13 mouse cellular contexts compared by ENCODE assay signal in the genomic region with DNA sequence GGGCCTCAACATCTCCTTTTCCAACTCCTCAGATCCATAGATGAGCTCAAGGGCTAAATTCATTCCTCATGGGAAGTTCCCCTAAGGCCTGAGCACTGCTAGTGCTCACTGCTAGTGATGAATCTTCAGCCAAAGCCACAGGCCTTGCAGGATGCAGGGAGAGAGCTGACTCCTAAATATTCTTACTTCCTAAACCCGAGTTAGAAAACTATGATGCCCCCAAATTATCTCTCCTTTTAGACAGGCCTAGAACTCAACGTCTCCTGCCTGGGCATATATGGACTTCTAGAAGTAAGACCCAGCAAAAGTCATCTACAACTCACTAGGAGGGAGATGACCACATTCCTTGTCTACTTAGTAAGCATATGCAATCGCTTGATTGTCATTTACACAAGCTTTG. TPM values are rescaled to one million over a fixed set of nuclear protein-coding genes. Genes with fewer than 3 reads are reported as not detected.
A peak's percentile ranks its signal among the peaks of the same experiment; 100 is the strongest.
DNase-seq lines count a peak whose midpoint lies in the region; ATAC-seq and TF ChIP-seq lines count a peak whose summit lies in the region.
"Had no signal": no experiment of that assay in that cellular context is flagged by ENCODE, and none has a peak within 500 bp of the region (broad histone marks: within the 10 kb centered on the region; RNA-seq: fewer than 3 reads in every experiment).

No protein-coding gene starts in this region.

- ATAC-seq in kidney, embryonic 15.5 days (replicated peaks; ENCODE audit: low FRiP score), result no peak
- no peak for ATAC-seq in liver, embryonic 14.5 days (ENCODE audit: insufficient read depth)
- ATAC-seq in forebrain, embryonic 12.5 days (ENCODE audit: low FRiP score), result no peak

- H3K4me2 ChIP-seq in kidney, embryonic 15.5 days, result peak overlapping the region; percentile 91
- peak overlapping the region; percentile 77; the same call in 1 of the 2 replicates for H3K4me2 ChIP-seq in liver, embryonic 14.5 days (ENCODE audit: low read depth)
- H3K4me2 ChIP-seq in forebrain, embryonic 12.5 days, result no peak overlapping the region
- H3K4me2 ChIP-seq: neural tube, embryonic 12.5 days had no signal

- H3K36me3 ChIP-seq in kidney, embryonic 15.5 days, result no peaks in the 10 kb centered on the region
- H3K36me3 ChIP-seq in C2C12 (ENCODE audit: control insufficient read depth, insufficient read depth), result peaks cover 9% of the 10 kb centered on the region
- no peaks in the 10 kb centered on the region for H3K36me3 ChIP-seq in liver, embryonic 14.5 days (replicated peaks; ENCODE audit: control insufficient read depth, insufficient read depth, low read depth)
- H3K36me3 ChIP-seq in forebrain, embryonic 12.5 days (replicated peaks), result no peaks in the 10 kb centered on the region
- H3K36me3 ChIP-seq: hindbrain, embryonic 10.5 days; midbrain, embryonic 10.5 days; neural tube, embryonic 12.5 days had no signal

- 42% methylated on average over 3 of the region's 3 CpGs for WGBS in kidney, embryonic 15.5 days
- 23% methylated on average over 3 of the region's 3 CpGs for WGBS in liver, embryonic 14.5 days (ENCODE audit: insufficient replicate concordance)
- 45% methylated on average over 3 of the region's 3 CpGs for WGBS in forebrain, embryonic 12.5 days

- TF ChIP-seq EP300 in liver, embryonic 14.5 days (IDR thresholded peaks at IDR 0.05; ENCODE audit: low read depth), result no peak

- peaks cover 47% of the 10 kb centered on the region for H3K79me2 ChIP-seq in C2C12 (ENCODE audit: control insufficient read depth, insufficient read depth)

- no peak overlapping the region for H3K9ac ChIP-seq in kidney, embryonic 15.5 days
- no peak overlapping the region for H3K9ac ChIP-seq in liver, embryonic 14.5 days (replicated peaks)
- no peak overlapping the region for H3K9ac ChIP-seq in forebrain, embryonic 12.5 days
- H3K9ac ChIP-seq: neural tube, embryonic 12.5 days had no signal

- no peak for TF ChIP-seq CTCF in C2C12 (IDR thresholded peaks at IDR 0.05; ENCODE audit: control insufficient read depth, insufficient read depth, insufficient read length)
- no peak for TF ChIP-seq CTCF in liver, embryonic 14.5 days (IDR thresholded peaks at IDR 0.05; ENCODE audit: low read depth)

- DNase-seq in kidney, postnatal 25 days, result no peak
- peak; percentile 24 for DNase-seq in adipocyte (ENCODE audit: low spot score)
- no peak for DNase-seq in liver, embryonic 14.5 days (ENCODE audit: low read depth in 3 of 3, low spot score in 3 of 3)
- DNase-seq in testis, postnatal 10 days (ENCODE audit: low spot score), result no peak
- DNase-seq: adrenal gland, postnatal 14 days; cerebellum, adult 18-20 months; right cerebral cortex, postnatal 25 days had no signal

- H3K27me3 ChIP-seq in kidney, embryonic 15.5 days, result no peaks in the 10 kb centered on the region
- no peaks in the 10 kb centered on the region for H3K27me3 ChIP-seq in C2C12 (ENCODE audit: control insufficient read depth, insufficient read depth, insufficient read length)
- H3K27me3 ChIP-seq in liver, embryonic 14.5 days (ENCODE audit: control insufficient read depth, insufficient read depth, low read length), result no peaks in the 10 kb centered on the region
- H3K27me3 ChIP-seq in forebrain, embryonic 12.5 days, result no peaks in the 10 kb centered on the region
- H3K27me3 ChIP-seq: neural tube, embryonic 12.5 days had no signal

- no peaks in the 10 kb centered on the region for H3K9me3 ChIP-seq in kidney, embryonic 15.5 days (replicated peaks)
- no peaks in the 10 kb centered on the region for H3K9me3 ChIP-seq in liver, embryonic 14.5 days (ENCODE audit: control insufficient read depth, low read length)
- H3K9me3 ChIP-seq in forebrain, embryonic 12.5 days, result no peaks in the 10 kb centered on the region
- H3K9me3 ChIP-seq: hindbrain, embryonic 10.5 days; midbrain, embryonic 10.5 days; neural tube, embryonic 12.5 days had no signal

- H3K79me3 ChIP-seq in C2C12 (ENCODE audit: low read depth), result peaks cover 31% of the 10 kb centered on the region

- H3K4me3 ChIP-seq in kidney, embryonic 15.5 days (replicated peaks), result peak overlapping the region; percentile 3; the same call in 1 of the 2 replicates
- peak overlapping the region; percentile 26 for H3K4me3 ChIP-seq in C2C12 (ENCODE audit: insufficient read depth, poor library complexity, severe bottlenecking)
- no peak overlapping the region for H3K4me3 ChIP-seq in liver, embryonic 14.5 days (ENCODE audit: insufficient read depth in 1 of 2, low read depth in 2 of 2, low read length in 2 of 2)
- H3K4me3 ChIP-seq in forebrain, embryonic 12.5 days (replicated peaks), result no peak overlapping the region
- H3K4me3 ChIP-seq: hindbrain, embryonic 10.5 days; midbrain, embryonic 10.5 days; neural tube, embryonic 12.5 days had no signal

- peaks cover 19% of the 10 kb centered on the region; the same call in 1 of the 2 replicates for H3K4me1 ChIP-seq in kidney, embryonic 15.5 days
- peaks cover 0 to 5% of the 10 kb centered on the region in 2 experiments; a peak in 2 of 4 replicates for H3K4me1 ChIP-seq in liver, embryonic 14.5 days (replicated peaks; ENCODE audit: control insufficient read depth in 2 of 2, insufficient read depth in 2 of 2, low read length in 1 of 2)
- peaks cover 3% of the 10 kb centered on the region; the same call in 1 of the 2 replicates for H3K4me1 ChIP-seq in forebrain, embryonic 12.5 days
- H3K4me1 ChIP-seq: neural tube, embryonic 12.5 days had no signal

- no peak overlapping the region for H3K27ac ChIP-seq in kidney, embryonic 15.5 days
- H3K27ac ChIP-seq in liver, embryonic 14.5 days, result no peak overlapping the region
- no peak overlapping the region for H3K27ac ChIP-seq in forebrain, embryonic 12.5 days
- H3K27ac ChIP-seq: hindbrain, embryonic 10.5 days; midbrain, embryonic 10.5 days; neural tube, embryonic 12.5 days had no signal

- no peak overlapping the region for H3ac ChIP-seq in C2C12 (ENCODE audit: control insufficient read depth, insufficient read length, low read depth)

TF ChIP-seq in C2C12, 6 proteins besides CTCF, POLR2A, EP300 and RAD21:
- no peak for TF ChIP-seq FOSL1 (IDR thresholded peaks at IDR 0.05; ENCODE audit: insufficient read depth, low read length, poor library complexity, severe bottlenecking)
- no peak for TF ChIP-seq MAX (IDR thresholded peaks at IDR 0.05)
- TF ChIP-seq USF1 (IDR thresholded peaks at IDR 0.05; ENCODE audit: low read depth), result no peak
- no peak for TF ChIP-seq MYOG (IDR thresholded peaks at IDR 0.05; ENCODE audit: control insufficient read depth, extremely low read depth, insufficient read length)

RNA-seq across cellular contexts. Expression of a gene that starts 2.6 kb away (rescaled TPM):
- polyA plus RNA-seq in kidney, embryonic 15.5 days (2015; fragmentation: Nextera tagmentation; extraction: Ambion mirVana), result 1.5 and 1.8 TPM in 2 replicates
- 2.2 TPM for polyA plus RNA-seq in C2C12 (2012; fragmentation: generic; extraction: Trizol)
- polyA plus RNA-seq in liver, embryonic 14.5 days (2012; rRNA removed), result 0.28 and 0.55 TPM in 2 replicates
- polyA plus RNA-seq in liver, embryonic 14.5 days (2014; fragmentation: Nextera tagmentation; extraction: Ambion mirVana), result 0.08 and 0.48 TPM in 2 replicates
- 0.73 and 0.88 TPM in 2 replicates for polyA plus RNA-seq in forebrain, embryonic 12.5 days (2016; fragmentation: Nextera tagmentation; extraction: Ambion mirVana)

RNA-seq across cellular contexts. Expression of a gene that starts 36.4 kb away (rescaled TPM):
- not detected in 2 replicates for polyA plus RNA-seq in kidney, embryonic 15.5 days (2015; fragmentation: Nextera tagmentation; extraction: Ambion mirVana)
- polyA plus RNA-seq in C2C12 (2012; fragmentation: generic; extraction: Trizol), result not detected
- 0.15 TPM in 1 of 2 replicates, not detected in the other for polyA plus RNA-seq in liver, embryonic 14.5 days (2012; rRNA removed)
- polyA plus RNA-seq in liver, embryonic 14.5 days (2014; fragmentation: Nextera tagmentation; extraction: Ambion mirVana), result not detected in 2 replicates
- polyA plus RNA-seq in forebrain, embryonic 12.5 days (2016; fragmentation: Nextera tagmentation; extraction: Ambion mirVana), result 0.32 and 0.54 TPM in 2 replicates
- polyA plus RNA-seq: hindbrain, embryonic 10.5 days; midbrain, embryonic 10.5 days; neural tube, embryonic 12.5 days had no signal

RNA-seq across cellular contexts. Expression of a gene that starts 56.7 kb away (rescaled TPM):
- 48.2 and 52.4 TPM in 2 replicates for polyA plus RNA-seq in kidney, embryonic 15.5 days (2015; fragmentation: Nextera tagmentation; extraction: Ambion mirVana)
- 4.8 TPM for polyA plus RNA-seq in C2C12 (2012; fragmentation: generic; extraction: Trizol)
- polyA plus RNA-seq in liver, embryonic 14.5 days (2012; rRNA removed), result 10.1 and 12.9 TPM in 2 replicates
- 26.9 and 30.5 TPM in 2 replicates for polyA plus RNA-seq in liver, embryonic 14.5 days (2014; fragmentation: Nextera tagmentation; extraction: Ambion mirVana)
- 23.7 and 24.1 TPM in 2 replicates for polyA plus RNA-seq in forebrain, embryonic 12.5 days (2016; fragmentation: Nextera tagmentation; extraction: Ambion mirVana)

RNA-seq across cellular contexts. Expression of a gene that starts 57.1 kb away (rescaled TPM):
- polyA plus RNA-seq in kidney, embryonic 15.5 days (2015; fragmentation: Nextera tagmentation; extraction: Ambion mirVana), result 28.2 and 30.8 TPM in 2 replicates
- 4.7 TPM for polyA plus RNA-seq in C2C12 (2012; fragmentation: generic; extraction: Trizol)
- 8.0 and 14.8 TPM in 2 replicates for polyA plus RNA-seq in liver, embryonic 14.5 days (2012; rRNA removed)
- 27.2 and 29.1 TPM in 2 replicates for polyA plus RNA-seq in liver, embryonic 14.5 days (2014; fragmentation: Nextera tagmentation; extraction: Ambion mirVana)
- polyA plus RNA-seq in forebrain, embryonic 12.5 days (2016; fragmentation: Nextera tagmentation; extraction: Ambion mirVana), result 34.6 and 36.2 TPM in 2 replicates

Comparison
In these comparisons a context has a peak if more than half of its experiments do, and no peak if none do; other contexts are left out.
1. H3K4me3 ChIP-seq: peak in kidney, embryonic 15.5 days (single experiment) and C2C12 (single experiment); none in liver, embryonic 14.5 days (0 of 2) and forebrain, embryonic 12.5 days (single experiment).